Mouse (Mus musculus): ENCODE measurements around the gene Tmem262.

GRCm38 (mm10) chr19:6073889-6074288, 5.9 kb upstream of the Tmem262 start:
- no peak for TF ChIP-seq CTCF (IDR thresholded peaks at IDR 0.05; ENCODE audit: low read depth)
- TF ChIP-seq EP300 (optimal IDR thresholded peaks at IDR 0.05) = no peak

Measured in stomach, postnatal 0 days (tissue).